Mouse (Mus musculus) bone marrow macrophage, adult 2 months (primary cell): ENCODE results near the gene Dctpp1.

Experiments used
- CTCF ChIP-seq: IDR thresholded peaks from 2 replicates; pipeline ENCODE4 v1.5.1; 2012; ENCODE audit warnings: low read depth, mild to moderate bottlenecking, low read length, moderate library complexity
- POLR2A ChIP-seq: IDR thresholded peaks from 2 replicates; pipeline ENCODE4 v1.6.1; 2012; ENCODE audit warnings: mild to moderate bottlenecking, low read depth, low read length, borderline replicate concordance

DNA sequence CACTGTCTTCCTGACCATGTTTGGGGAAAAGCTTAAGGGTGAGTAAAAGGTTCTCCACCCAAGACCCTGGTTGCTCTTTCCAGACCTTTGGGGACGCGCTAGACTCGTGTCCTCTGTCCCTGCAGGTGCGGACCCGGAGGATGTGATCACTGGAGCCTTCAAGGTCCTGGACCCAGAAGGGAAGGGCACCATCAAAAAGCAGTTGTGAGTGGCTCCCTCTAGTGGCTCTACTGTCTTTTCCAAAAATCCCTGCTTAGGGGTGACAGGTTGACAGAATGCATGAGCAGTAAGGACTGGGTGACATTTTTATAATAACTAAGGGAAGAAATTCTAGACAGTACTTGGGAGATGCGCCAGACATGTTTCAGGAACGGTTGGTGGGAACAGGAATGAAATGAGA, 47.0 kb downstream of the Dctpp1 start:
- TF ChIP-seq POLR2A: no peak
- peak; percentile 69 for TF ChIP-seq CTCF
